Mouse (Mus musculus) forebrain, embryonic 12.5 days (tissue): ENCODE measurements around the gene Zfp330. TPM values are rescaled to one million over a fixed set of nuclear protein-coding genes. Genes with fewer than 3 reads are reported as not detected.

Experiments
- ATAC-seq: fragments of 200-750 bp; cut with Nextera tagmentation; 2 replicates; pipeline ENCODE4 v1.8.0; 2017; ENCODE audit warnings: moderate TSS enrichment; ENCODE audit not compliant: low FRiP score
- H3K27ac ChIP-seq: fragments of 300-500 bp; sonication (generic); 2 replicates; pipeline ENCODE4 v1.5.1; 2016; ENCODE audit warnings: mild to moderate bottlenecking
- H3K27me3 ChIP-seq: fragments of 300-500 bp; sonication (generic); 2 replicates; pipeline ENCODE4 v1.6.1; 2016; ENCODE audit warnings: mild to moderate bottlenecking
- H3K36me3 ChIP-seq: fragments of 300-500 bp; sonication (generic); replicated peaks from 2 replicates; pipeline ENCODE4 v1.6.1; 2016; ENCODE audit warnings: mild to moderate bottlenecking
- H3K4me1 ChIP-seq: fragments of 300-500 bp; sonication (generic); 2 replicates; pipeline ENCODE4 v1.6.1; 2016
- H3K4me2 ChIP-seq: fragments of 300-500 bp; sonication (generic); 2 replicates; pipeline ENCODE4 v1.6.1; 2016; ENCODE audit warnings: mild to moderate bottlenecking, moderate library complexity
- H3K4me3 ChIP-seq: fragments of 300-500 bp; sonication (generic); replicated peaks from 2 replicates; pipeline ENCODE4 v1.5.1; 2016; ENCODE audit warnings: mild to moderate bottlenecking
- H3K9ac ChIP-seq: fragments of 300-500 bp; sonication (generic); 2 replicates; pipeline ENCODE4 v1.6.1; 2016; ENCODE audit warnings: mild to moderate bottlenecking
- H3K9me3 ChIP-seq: fragments of 300-500 bp; sonication (generic); 2 replicates; pipeline ENCODE4 v1.6.1; 2016
- WGBS: fragments of 180-500 bp; shearing (Covaris S2); methylation state at CpG from one replicate; pipeline ENCODE4 v1.1.7; 2016; 5-methylcytosine and 5-hydroxymethylcytosine counted together
- polyA plus RNA-seq: library from polyadenylated mRNA; unstranded; fragments of >200 nt; fragmentation: Nextera tagmentation; extraction: Ambion mirVana; gene quantifications from 2 replicates; pipeline ENCODE4 v1.2.1, GENCODE M21; 2016

Gene Zfp330
- 74.7 and 79.7 TPM in 2 replicates for polyA plus RNA-seq

DNA sequence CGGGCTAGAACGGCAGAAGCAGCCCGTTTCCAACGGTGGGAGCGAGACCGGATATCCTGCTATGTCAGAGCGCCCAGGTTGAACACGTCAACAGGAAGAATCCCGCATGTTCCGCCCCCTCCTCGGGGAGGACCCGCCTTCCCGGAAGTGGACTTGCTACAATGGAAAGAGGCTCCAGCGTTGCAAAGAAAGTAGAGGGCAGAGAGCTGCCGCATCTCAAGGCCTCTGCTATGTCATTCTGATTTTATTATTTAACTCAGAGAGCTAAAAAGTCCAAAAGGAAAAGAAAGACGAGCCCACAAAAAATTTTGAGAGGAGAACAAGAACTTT lies at the start of gene Zfp330:
Gene Zfp330 (minus strand): TSS at position 68 of the 330 bp plus-strand sequence.
- H3K4me3 ChIP-seq: peak within 1 kb of the TSS; percentile 87
- peak within 1 kb of the TSS; percentile 73 for H3K4me2 ChIP-seq
- under 1% methylated on average over 16 of the region's 16 CpGs for WGBS
- H3K36me3 ChIP-seq: peaks cover 25% of the 10 kb centered on the region
- peak within 1 kb of the TSS; percentile 90 for H3K9ac ChIP-seq
- H3K9me3 ChIP-seq: no peaks in the 10 kb centered on the region
- H3K27me3 ChIP-seq: no peaks in the 10 kb centered on the region
- ATAC-seq: peak; percentile 99
- H3K27ac ChIP-seq: peak within 1 kb of the TSS; percentile 66
- peaks cover 20% of the 10 kb centered on the region for H3K4me1 ChIP-seq

DNA sequence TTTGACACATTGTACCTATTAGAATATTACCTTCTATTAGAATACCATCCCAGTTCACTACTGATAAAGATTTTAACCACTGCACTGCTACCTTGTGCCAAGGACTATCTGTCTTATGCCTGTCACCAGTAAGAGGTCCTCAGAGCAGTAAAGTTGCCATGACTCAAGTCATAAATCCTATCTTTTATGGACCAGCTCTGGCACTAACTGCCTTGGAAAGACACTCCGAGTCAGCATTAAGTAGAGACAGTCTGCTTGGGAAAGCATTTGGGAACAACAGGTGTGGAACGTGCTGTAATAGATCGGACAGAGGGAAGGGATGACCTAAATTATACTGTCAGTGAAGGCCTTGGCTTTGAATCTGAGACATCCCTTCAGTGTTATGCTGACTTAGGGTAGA lies 4.0 kb upstream of the Zfp330 start:
- no peaks in the 10 kb centered on the region for H3K36me3 ChIP-seq
- no peaks in the 10 kb centered on the region for H3K27me3 ChIP-seq
- ATAC-seq: no peak
- peaks cover 15% of the 10 kb centered on the region for H3K4me1 ChIP-seq
- no peak overlapping the region for H3K27ac ChIP-seq
- no peak overlapping the region for H3K4me3 ChIP-seq
- no peaks in the 10 kb centered on the region for H3K9me3 ChIP-seq
- WGBS: 91% methylated on average over 3 of the region's 3 CpGs
- no peak overlapping the region for H3K9ac ChIP-seq
- H3K4me2 ChIP-seq: no peak overlapping the region

GRCm38 (mm10) chr8:82777406-82777805 lies 3.4 kb upstream of the Zfp330 start:
- Histone ChIP-seq H3K4me3 (no peak overlapping the region), H3K27me3 (no peaks in the 10 kb centered on the region), H3K9me3 (no peaks in the 10 kb centered on the region), H3K4me2 (no peak overlapping the region), H3K9ac (no peak overlapping the region), H3K4me1 (peaks cover 20% of the 10 kb centered on the region), H3K27ac (no peak overlapping the region), H3K36me3 (no peaks in the 10 kb centered on the region)
- WGBS: 76% methylated on average over 3 of the region's 3 CpGs
- ATAC-seq: no peak

DNA sequence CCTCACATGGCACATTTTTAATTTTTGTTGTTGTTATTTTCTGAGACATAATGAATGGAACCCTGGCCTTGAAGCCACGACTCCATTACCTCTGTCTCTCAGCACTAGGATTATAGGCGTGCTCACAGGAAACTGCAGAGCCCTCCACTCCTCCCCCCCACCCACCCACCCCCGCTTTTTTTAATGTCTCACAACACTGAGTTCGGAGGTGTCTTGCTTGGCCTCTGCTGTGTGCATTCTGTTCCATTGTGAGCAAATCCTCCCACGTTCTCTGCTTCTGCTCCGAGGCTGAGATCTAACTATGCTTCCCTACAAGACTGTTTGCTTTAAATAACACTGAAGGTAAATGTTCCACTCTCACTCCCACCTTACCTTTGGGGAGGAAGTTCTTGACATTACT lies 522 bp upstream of the Zfp330 start:
- Histone ChIP-seq H3K4me2 (peak overlapping the region; percentile 73), H3K36me3 (peaks cover 23% of the 10 kb centered on the region), H3K4me3 (peak overlapping the region; percentile 87), H3K4me1 (peaks cover 20% of the 10 kb centered on the region), H3K9me3 (no peaks in the 10 kb centered on the region), H3K27ac (peak overlapping the region; percentile 66; the same call in 1 of the 2 replicates), H3K27me3 (no peaks in the 10 kb centered on the region), H3K9ac (peak overlapping the region; percentile 90)
- ATAC-seq: peak; percentile 44; the same call in 1 of the 2 replicates
- 59% methylated on average over 6 of the region's 6 CpGs for WGBS

- Histone ChIP-seq H3K4me1 (peaks cover 20% of the 10 kb centered on the region), H3K27ac (peak overlapping the region; percentile 66), H3K9ac (peak overlapping the region; percentile 90), H3K4me3 (peak overlapping the region; percentile 87), H3K27me3 (no peaks in the 10 kb centered on the region), H3K9me3 (no peaks in the 10 kb centered on the region), H3K4me2 (peak overlapping the region; percentile 73), H3K36me3 (peaks cover 30% of the 10 kb centered on the region)
- 6% methylated on average over 35 of the region's 35 CpGs for WGBS
- no peak; the same call in 1 of the 2 replicates for ATAC-seq
Observed at GRCm38 (mm10) chr8:82773332-82774092, 448 bp downstream of the Zfp330 start.

DNA sequence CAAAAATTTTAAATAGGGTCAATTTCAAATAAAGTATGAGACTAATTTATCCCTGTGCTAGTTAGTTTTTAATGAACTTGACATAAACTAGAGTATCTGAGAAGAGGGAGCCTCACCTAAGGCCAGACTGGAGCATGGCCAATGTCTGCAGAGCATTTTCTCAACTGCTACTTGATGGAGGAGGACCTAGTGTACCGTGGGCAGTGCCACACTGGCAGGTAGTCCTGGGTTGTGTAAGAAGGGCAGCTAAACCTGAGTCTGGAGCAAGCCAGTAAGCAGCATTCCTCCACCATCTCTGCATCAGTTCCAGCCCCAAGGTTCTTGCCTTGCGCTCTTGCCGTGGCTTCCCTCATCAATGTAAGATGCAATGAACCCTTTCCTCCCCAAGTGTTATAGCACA lies 3.1 kb downstream of the Zfp330 start:
- no peak overlapping the region for H3K4me2 ChIP-seq
- peaks cover 49% of the 10 kb centered on the region for H3K36me3 ChIP-seq
- H3K4me3 ChIP-seq: no peak overlapping the region
- 95% methylated on average over 3 of the region's 3 CpGs for WGBS
- H3K9me3 ChIP-seq: no peaks in the 10 kb centered on the region
- H3K4me1 ChIP-seq: peaks cover 19% of the 10 kb centered on the region
- no peak overlapping the region for H3K9ac ChIP-seq
- no peaks in the 10 kb centered on the region for H3K27me3 ChIP-seq
- ATAC-seq: no peak
- H3K27ac ChIP-seq: no peak overlapping the region

- no peaks in the 10 kb centered on the region for H3K27me3 ChIP-seq
- no peaks in the 10 kb centered on the region for H3K9me3 ChIP-seq
- 57% methylated on average over 2 of the region's 2 CpGs for WGBS
- ATAC-seq: no peak
- peaks cover 18% of the 10 kb centered on the region for H3K36me3 ChIP-seq
- H3K4me2 ChIP-seq: no peak overlapping the region
- H3K4me1 ChIP-seq: no peaks in the 10 kb centered on the region
- H3K4me3 ChIP-seq: no peak overlapping the region
- no peak overlapping the region for H3K9ac ChIP-seq
- H3K27ac ChIP-seq: no peak overlapping the region
Observed at GRCm38 (mm10) chr8:82759071-82759470, 14.9 kb downstream of the Zfp330 start.

DNA sequence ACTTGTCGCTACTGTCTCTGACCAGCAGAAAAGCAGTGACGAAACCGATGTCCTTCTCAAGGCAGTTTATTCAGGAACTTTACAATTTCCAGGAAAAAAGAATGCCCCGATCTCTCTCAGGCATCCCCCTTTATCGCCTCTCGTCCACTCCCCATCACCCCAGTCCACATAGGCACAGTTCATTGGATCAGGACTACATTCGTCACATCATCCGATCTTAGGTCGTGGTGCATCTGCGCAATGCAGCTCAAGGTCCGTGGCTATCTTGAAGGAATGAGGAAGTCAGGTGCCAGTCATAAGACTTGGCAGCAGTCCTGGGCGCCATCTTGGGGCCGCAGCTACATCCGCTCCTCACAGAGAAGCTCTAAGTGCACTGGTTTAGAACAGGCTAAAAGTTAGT lies 19.0 kb downstream of the Zfp330 start:
- Histone ChIP-seq H3K4me3 (no peak overlapping the region), H3K9ac (no peak overlapping the region), H3K27ac (no peak overlapping the region), H3K36me3 (no peaks in the 10 kb centered on the region), H3K27me3 (no peaks in the 10 kb centered on the region), H3K4me2 (no peak overlapping the region), H3K9me3 (no peaks in the 10 kb centered on the region), H3K4me1 (no peaks in the 10 kb centered on the region)
- no peak for ATAC-seq
- WGBS: 92% methylated on average over 14 of the region's 14 CpGs

- H3K27me3 ChIP-seq: no peaks in the 10 kb centered on the region
- no peak overlapping the region for H3K4me3 ChIP-seq
- H3K4me1 ChIP-seq: 0 out of 2 replicates have a peak, but pooled peaks cover 2% of the 10 kb centered on the region
- H3K27ac ChIP-seq: no peak overlapping the region
- H3K4me2 ChIP-seq: no peak overlapping the region
- peaks cover 7% of the 10 kb centered on the region; the same call in 1 of the 2 replicates for H3K9me3 ChIP-seq
- no peak overlapping the region for H3K9ac ChIP-seq
- H3K36me3 ChIP-seq: no peaks in the 10 kb centered on the region
- no peak for ATAC-seq
Observed at GRCm38 (mm10) chr8:82746617-82747016, 27.3 kb downstream of the Zfp330 start.

DNA sequence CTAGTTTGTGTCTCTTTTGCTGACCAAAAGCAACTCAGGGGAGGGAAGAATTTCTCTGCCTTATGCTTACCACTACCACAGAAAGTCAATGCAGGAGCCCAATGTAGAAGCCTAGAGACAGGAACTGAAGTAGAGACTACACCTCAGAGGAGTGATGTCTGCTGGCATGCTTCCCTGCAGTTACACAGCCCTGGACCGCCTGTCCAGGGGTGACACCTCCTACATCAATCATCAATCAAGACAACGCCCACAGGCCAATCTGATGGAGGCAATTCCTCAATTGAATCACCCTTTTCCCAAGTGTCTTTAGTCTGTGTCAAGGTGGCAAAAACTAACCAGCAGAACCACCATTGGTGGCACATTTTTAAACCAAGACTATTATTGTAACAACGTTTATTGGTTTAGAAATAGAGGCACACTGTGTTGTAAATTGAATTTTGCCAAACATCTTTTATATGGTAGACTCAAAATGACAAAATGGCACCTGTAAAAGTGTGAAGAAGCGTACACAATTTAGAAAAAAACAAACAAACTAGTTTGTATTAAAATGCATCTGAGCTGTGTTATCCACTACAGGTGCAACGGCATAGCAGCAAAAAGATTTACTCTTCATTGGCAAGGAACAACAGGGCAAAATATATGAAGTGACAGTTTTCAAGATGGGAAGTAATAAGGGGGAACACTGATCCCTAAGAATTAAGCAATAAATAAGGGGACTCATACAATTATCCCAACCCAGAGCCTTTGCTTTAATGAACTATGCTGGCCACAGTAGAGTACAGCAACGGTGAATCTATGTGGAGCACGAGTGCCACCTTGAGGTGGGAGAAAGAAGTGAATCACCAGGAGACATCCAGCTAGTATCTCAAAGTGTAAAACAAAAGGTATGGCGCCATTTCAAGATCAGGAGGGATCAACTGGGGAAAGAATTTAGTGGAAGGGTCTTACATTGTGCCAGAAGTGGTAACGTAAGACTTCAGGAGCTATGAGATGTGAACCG lies 29.8 kb downstream of the Zfp330 start:
- H3K9ac ChIP-seq: no peak overlapping the region
- no peaks in the 10 kb centered on the region for H3K27me3 ChIP-seq
- H3K27ac ChIP-seq: no peak overlapping the region
- H3K9me3 ChIP-seq: peaks cover 7% of the 10 kb centered on the region; the same call in 1 of the 2 replicates
- no peak overlapping the region for H3K4me2 ChIP-seq
- ATAC-seq: peak; percentile 85; the same call in 1 of the 2 replicates
- WGBS: 49% methylated on average over 10 of the region's 10 CpGs
- H3K4me3 ChIP-seq: no peak overlapping the region
- H3K36me3 ChIP-seq: no peaks in the 10 kb centered on the region
- H3K4me1 ChIP-seq: 0 out of 2 replicates have a peak, but pooled peaks cover 2% of the 10 kb centered on the region
